Mouse (Mus musculus): ENCODE measurements at regions not wholly inside any gene's neighbourhood (a gene's known extent, or its start where the extent isn't known, plus 50 kb on each side); places are given as distances from the start of the nearest gene placed in this dataset.

- Histone ChIP-seq H3K4me2 (ENCODE audit: low read depth) (no peak overlapping the region), H3K27me3 (ENCODE audit: control insufficient read depth, insufficient read depth, insufficient read length) (no peaks in the 10 kb centered on the region), H3K36me3 (ENCODE audit: control insufficient read depth, insufficient read depth) (no peaks in the 10 kb centered on the region), H3K79me2 (ENCODE audit: control insufficient read depth, insufficient read depth) (no peaks in the 10 kb centered on the region), H3ac (ENCODE audit: control insufficient read depth, insufficient read length) (no peak overlapping the region), H3K4me3 (no peak overlapping the region)
- TF ChIP-seq CEBPB (IDR thresholded peaks at IDR 0.05; ENCODE audit: insufficient read depth, poor library complexity, severe bottlenecking) (no peak), USF1 (IDR thresholded peaks at IDR 0.05; ENCODE audit: low read depth) (no peak), POLR2A (IDR thresholded peaks at IDR 0.05; ENCODE audit: insufficient read length, low read depth) (no peak)
These were observed 381.6 kb upstream of the Tenm4 start for GRCm38 (mm10) chr7:95789424-95789823.

DNA sequence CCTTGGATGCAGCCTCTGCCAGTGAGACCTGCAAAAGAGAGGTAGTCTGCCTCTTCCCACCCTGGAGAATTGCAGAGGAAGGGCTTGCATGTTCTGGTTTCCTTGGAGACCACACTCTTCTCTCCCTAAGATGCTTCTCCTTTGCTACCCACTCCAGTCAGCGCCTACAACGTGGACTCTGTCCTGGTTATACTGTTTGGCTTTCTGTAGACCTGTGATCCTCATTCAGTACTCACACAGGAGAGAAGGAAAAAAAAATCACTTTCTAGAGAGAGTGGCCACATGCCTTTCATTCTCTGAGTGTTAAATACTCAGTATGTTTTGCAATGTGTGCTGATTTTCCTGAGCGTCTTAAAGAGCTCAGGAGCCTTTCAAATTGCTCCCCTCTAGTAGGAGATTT is 372.0 kb upstream of the Tenm4 start:
- no peak for TF ChIP-seq MAX (IDR thresholded peaks at IDR 0.05; ENCODE audit: low read depth)
- no peak for TF ChIP-seq POLR2AphosphoS2 (IDR thresholded peaks at IDR 0.05; ENCODE audit: insufficient read length, low read depth)
- TF ChIP-seq MYOG (IDR thresholded peaks at IDR 0.05; ENCODE audit: control insufficient read depth in 1 of 3, insufficient read depth in 1 of 3, insufficient read length in 2 of 3, low read depth in 2 of 3): no peak
- no peak for TF ChIP-seq REST (IDR thresholded peaks at IDR 0.05; ENCODE audit: insufficient read depth, insufficient read length)
- TF ChIP-seq SRF (IDR thresholded peaks at IDR 0.05; ENCODE audit: control insufficient read depth, insufficient read length, low read depth): no peak
- no peak for TF ChIP-seq TCF3 (IDR thresholded peaks at IDR 0.05; ENCODE audit: insufficient read length, low read depth)
- TF ChIP-seq CEBPB (IDR thresholded peaks at IDR 0.05; ENCODE audit: insufficient read depth, poor library complexity, severe bottlenecking): no peak
- no peak for TF ChIP-seq USF1 (IDR thresholded peaks at IDR 0.05; ENCODE audit: low read depth)
- no peak for TF ChIP-seq POLR2A (IDR thresholded peaks at IDR 0.05; ENCODE audit: insufficient read length, low read depth)
- no peak for TF ChIP-seq E2F4 (IDR thresholded peaks at IDR 0.05; ENCODE audit: insufficient read depth)
- no peak for TF ChIP-seq MYOD1 (IDR thresholded peaks at IDR 0.05; ENCODE audit: control insufficient read depth in 1 of 3, insufficient read length in 2 of 3, low read depth in 2 of 3)
- TF ChIP-seq TCF12 (IDR thresholded peaks at IDR 0.05; ENCODE audit: insufficient read depth, poor library complexity, severe bottlenecking): no peak
- no peaks in the 10 kb centered on the region for H3K79me2 ChIP-seq (ENCODE audit: control insufficient read depth, insufficient read depth)
- H3K36me3 ChIP-seq (ENCODE audit: control insufficient read depth, insufficient read depth): no peaks in the 10 kb centered on the region
- no peak overlapping the region for H3K4me3 ChIP-seq
- H3K4me2 ChIP-seq (ENCODE audit: low read depth): no peak overlapping the region
- H3ac ChIP-seq (ENCODE audit: control insufficient read depth, insufficient read length): no peak overlapping the region
- no peaks in the 10 kb centered on the region for H3K27me3 ChIP-seq (ENCODE audit: control insufficient read depth, insufficient read depth, insufficient read length)

GRCm38 (mm10) chr7:95809626-95810025 is 361.4 kb upstream of the Tenm4 start:
- H3K36me3 ChIP-seq (ENCODE audit: control insufficient read depth, insufficient read depth): no peaks in the 10 kb centered on the region

DNA sequence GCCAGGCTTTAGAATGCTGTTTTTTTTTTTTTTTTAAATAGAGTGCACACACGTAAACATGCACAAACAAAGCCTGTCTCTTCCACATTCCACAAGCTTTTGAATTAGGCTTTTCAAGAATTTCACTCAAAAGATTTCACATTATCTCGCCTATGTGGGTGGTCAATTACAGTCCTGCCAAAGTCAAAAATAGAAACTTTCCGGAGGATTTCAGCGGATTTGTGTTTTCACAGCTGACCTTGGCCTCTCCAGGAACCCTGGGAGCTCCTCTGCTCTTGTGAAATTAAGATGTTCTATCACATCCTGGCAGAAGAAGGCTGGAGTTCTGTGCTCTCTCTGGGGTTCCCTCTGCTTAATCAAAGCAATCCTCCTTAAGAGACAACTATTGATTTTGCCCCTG is 360.9 kb upstream of the Tenm4 start:
- TF ChIP-seq MAX (IDR thresholded peaks at IDR 0.05; ENCODE audit: low read depth): no peak
- TF ChIP-seq TCF12 (IDR thresholded peaks at IDR 0.05; ENCODE audit: insufficient read depth, poor library complexity, severe bottlenecking): no peak
- TF ChIP-seq MYOD1 (IDR thresholded peaks at IDR 0.05; ENCODE audit: control insufficient read depth in 1 of 3, insufficient read length in 2 of 3, low read depth in 2 of 3): no peak
- TF ChIP-seq REST (IDR thresholded peaks at IDR 0.05; ENCODE audit: insufficient read depth, insufficient read length): no peak
- no peak for TF ChIP-seq SRF (IDR thresholded peaks at IDR 0.05; ENCODE audit: control insufficient read depth, insufficient read length, low read depth)
- TF ChIP-seq POLR2A (IDR thresholded peaks at IDR 0.05; ENCODE audit: insufficient read length, low read depth): no peak
- TF ChIP-seq MYOG (IDR thresholded peaks at IDR 0.05; ENCODE audit: control insufficient read depth in 1 of 3, insufficient read depth in 1 of 3, insufficient read length in 2 of 3, low read depth in 2 of 3): no peak
- no peak for TF ChIP-seq USF1 (IDR thresholded peaks at IDR 0.05; ENCODE audit: low read depth)
- no peak for TF ChIP-seq E2F4 (IDR thresholded peaks at IDR 0.05; ENCODE audit: insufficient read depth)
- no peak for TF ChIP-seq CEBPB (IDR thresholded peaks at IDR 0.05; ENCODE audit: insufficient read depth, poor library complexity, severe bottlenecking)
- Histone ChIP-seq H3K79me2 (ENCODE audit: control insufficient read depth, insufficient read depth) (no peaks in the 10 kb centered on the region), H3K36me3 (ENCODE audit: control insufficient read depth, insufficient read depth) (no peaks in the 10 kb centered on the region), H3K4me2 (ENCODE audit: low read depth) (no peak overlapping the region), H3K27me3 (ENCODE audit: control insufficient read depth, insufficient read depth, insufficient read length) (no peaks in the 10 kb centered on the region), H3K4me3 (no peak overlapping the region), H3ac (ENCODE audit: control insufficient read depth, insufficient read length) (no peak overlapping the region)

More at GRCm38 (mm10) chr7:95809626-95810025, 361.4 kb upstream of the Tenm4 start:
- Histone ChIP-seq H3K4me3 (no peak overlapping the region), H3K79me2 (ENCODE audit: control insufficient read depth, insufficient read depth) (no peaks in the 10 kb centered on the region), H3ac (ENCODE audit: control insufficient read depth, insufficient read length) (no peak overlapping the region), H3K27me3 (ENCODE audit: control insufficient read depth, insufficient read depth, insufficient read length) (no peaks in the 10 kb centered on the region), H3K4me2 (ENCODE audit: low read depth) (no peak overlapping the region)
- no peak for TF ChIP-seq E2F4 (IDR thresholded peaks at IDR 0.05; ENCODE audit: insufficient read depth)
- no peak for TF ChIP-seq SRF (IDR thresholded peaks at IDR 0.05; ENCODE audit: control insufficient read depth, insufficient read length, low read depth)
- no peak for TF ChIP-seq MYOG (IDR thresholded peaks at IDR 0.05; ENCODE audit: control insufficient read depth in 1 of 3, insufficient read depth in 1 of 3, insufficient read length in 2 of 3, low read depth in 2 of 3)
- no peak for TF ChIP-seq POLR2A (IDR thresholded peaks at IDR 0.05; ENCODE audit: insufficient read length, low read depth)
- no peak for TF ChIP-seq REST (IDR thresholded peaks at IDR 0.05; ENCODE audit: insufficient read depth, insufficient read length)
- TF ChIP-seq TCF12 (IDR thresholded peaks at IDR 0.05; ENCODE audit: insufficient read depth, poor library complexity, severe bottlenecking): no peak
- no peak for TF ChIP-seq MYOD1 (IDR thresholded peaks at IDR 0.05; ENCODE audit: control insufficient read depth in 1 of 3, insufficient read length in 2 of 3, low read depth in 2 of 3)
- no peak for TF ChIP-seq POLR2AphosphoS2 (IDR thresholded peaks at IDR 0.05; ENCODE audit: insufficient read length, low read depth)
- no peak for TF ChIP-seq MAX (IDR thresholded peaks at IDR 0.05; ENCODE audit: low read depth)
- no peak for TF ChIP-seq CEBPB (IDR thresholded peaks at IDR 0.05; ENCODE audit: insufficient read depth, poor library complexity, severe bottlenecking)
- TF ChIP-seq TCF3 (IDR thresholded peaks at IDR 0.05; ENCODE audit: insufficient read length, low read depth): no peak

GRCm38 (mm10) chr7:95814865-95815264 is 356.2 kb upstream of the Tenm4 start:
- Histone ChIP-seq H3K27me3 (ENCODE audit: control insufficient read depth, insufficient read depth, insufficient read length) (no peaks in the 10 kb centered on the region), H3K4me3 (no peak overlapping the region), H3K4me2 (ENCODE audit: low read depth) (no peak overlapping the region), H3ac (ENCODE audit: control insufficient read depth, insufficient read length) (no peak overlapping the region), H3K36me3 (ENCODE audit: control insufficient read depth, insufficient read depth) (no peaks in the 10 kb centered on the region), H3K79me2 (ENCODE audit: control insufficient read depth, insufficient read depth) (no peaks in the 10 kb centered on the region)
- TF ChIP-seq TCF12 (IDR thresholded peaks at IDR 0.05; ENCODE audit: insufficient read depth, poor library complexity, severe bottlenecking): no peak
- no peak for TF ChIP-seq POLR2A (IDR thresholded peaks at IDR 0.05; ENCODE audit: insufficient read length, low read depth)
- no peak for TF ChIP-seq MAX (IDR thresholded peaks at IDR 0.05; ENCODE audit: low read depth)
- TF ChIP-seq POLR2AphosphoS2 (IDR thresholded peaks at IDR 0.05; ENCODE audit: insufficient read length, low read depth): no peak
- no peak for TF ChIP-seq USF1 (IDR thresholded peaks at IDR 0.05; ENCODE audit: low read depth)
- no peak for TF ChIP-seq CEBPB (IDR thresholded peaks at IDR 0.05; ENCODE audit: insufficient read depth, poor library complexity, severe bottlenecking)
- TF ChIP-seq MYOG (IDR thresholded peaks at IDR 0.05; ENCODE audit: control insufficient read depth in 1 of 3, insufficient read depth in 1 of 3, insufficient read length in 2 of 3, low read depth in 2 of 3): no peak
- no peak for TF ChIP-seq SRF (IDR thresholded peaks at IDR 0.05; ENCODE audit: control insufficient read depth, insufficient read length, low read depth)
- TF ChIP-seq MYOD1 (IDR thresholded peaks at IDR 0.05; ENCODE audit: control insufficient read depth in 1 of 3, insufficient read length in 2 of 3, low read depth in 2 of 3): no peak
- no peak for TF ChIP-seq TCF3 (IDR thresholded peaks at IDR 0.05; ENCODE audit: insufficient read length, low read depth)
- TF ChIP-seq REST (IDR thresholded peaks at IDR 0.05; ENCODE audit: insufficient read depth, insufficient read length): no peak
- TF ChIP-seq E2F4 (IDR thresholded peaks at IDR 0.05; ENCODE audit: insufficient read depth): no peak
